Mouse (Mus musculus): ENCODE measurements at regions not wholly inside any gene's neighbourhood (a gene's known extent, or its start where the extent isn't known, plus 50 kb on each side); places are given as distances from the start of the nearest gene placed in this dataset.

DNA sequence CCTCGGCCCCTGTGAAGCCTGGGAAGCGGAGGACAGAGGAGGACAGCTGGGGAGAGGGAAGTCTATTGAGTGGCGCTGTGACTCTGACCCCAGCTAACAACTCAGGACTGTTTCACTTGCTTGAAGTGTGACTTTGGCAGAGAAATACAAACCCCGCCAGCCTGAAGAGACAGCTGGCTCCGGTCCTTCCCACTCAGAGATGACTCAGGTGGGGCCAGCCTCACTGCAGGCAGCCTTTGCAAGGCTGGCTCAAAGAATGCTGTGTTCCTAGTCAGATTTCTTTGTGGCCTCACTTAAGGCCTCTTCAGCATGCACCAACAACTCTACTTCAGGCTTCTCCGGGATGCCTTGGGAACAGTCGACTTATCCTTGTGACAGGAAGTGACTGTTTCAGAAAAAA, 307.7 kb downstream of the 3100002H09Rik start:
- Histone ChIP-seq H3K27ac (ENCODE audit: insufficient read depth, low read depth) (no peak overlapping the region), H3K9ac (ENCODE audit: insufficient read depth, low read depth) (no peak overlapping the region), H3K4me1 (ENCODE audit: control insufficient read depth in 1 of 2, insufficient read depth in 2 of 2) (no peaks in the 10 kb centered on the region), H3K4me2 (ENCODE audit: insufficient read depth, low read depth, poor library complexity, severe bottlenecking) (no peak overlapping the region), H3K27me3 (replicated peaks) (peaks cover 88% of the 10 kb centered on the region), H3K36me3 (replicated peaks in 1 of 2; ENCODE audit: control insufficient read depth in 1 of 2, insufficient read depth in 1 of 2, low read length in 1 of 2) (no peaks in the 10 kb centered on the region), H3K4me3 (replicated peaks in 1 of 3; ENCODE audit: low read depth in 2 of 3, low read length in 2 of 3, poor library complexity in 1 of 3) (no peak overlapping the region), H3K79me2 (replicated peaks; ENCODE audit: control insufficient read depth, extremely low read depth, insufficient read depth, poor library complexity, severe bottlenecking) (no peaks in the 10 kb centered on the region), H3K9me3 (replicated peaks; ENCODE audit: low read length) (no peaks in the 10 kb centered on the region)
- TF ChIP-seq RAD21 (IDR thresholded peaks at IDR 0.05; ENCODE audit: low read depth, low read length) (no peak), MAX (IDR thresholded peaks at IDR 0.05; ENCODE audit: low read length) (no peak), ZC3H11A (IDR thresholded peaks at IDR 0.05; ENCODE audit: low read depth, low read length) (no peak), USF1 (IDR thresholded peaks at IDR 0.05; ENCODE audit: low read depth, low read length) (no peak)
- dilution Hi-C loops (cut with MboI; ENCODE audit: extremely low pct_ligation_motif_present, extremely low pct_unique_long_range_greater_than_20kb, low sequenced_read_pairs) = no loop called here
- no peak for DNase-seq (ENCODE audit: extremely low read depth)
- in situ Hi-C loops (cut with MboI; ENCODE audit: low pct_ligation_motif_present, low pct_unique_long_range_greater_than_20kb, low sequenced_read_pairs) = no loop called here

DNA sequence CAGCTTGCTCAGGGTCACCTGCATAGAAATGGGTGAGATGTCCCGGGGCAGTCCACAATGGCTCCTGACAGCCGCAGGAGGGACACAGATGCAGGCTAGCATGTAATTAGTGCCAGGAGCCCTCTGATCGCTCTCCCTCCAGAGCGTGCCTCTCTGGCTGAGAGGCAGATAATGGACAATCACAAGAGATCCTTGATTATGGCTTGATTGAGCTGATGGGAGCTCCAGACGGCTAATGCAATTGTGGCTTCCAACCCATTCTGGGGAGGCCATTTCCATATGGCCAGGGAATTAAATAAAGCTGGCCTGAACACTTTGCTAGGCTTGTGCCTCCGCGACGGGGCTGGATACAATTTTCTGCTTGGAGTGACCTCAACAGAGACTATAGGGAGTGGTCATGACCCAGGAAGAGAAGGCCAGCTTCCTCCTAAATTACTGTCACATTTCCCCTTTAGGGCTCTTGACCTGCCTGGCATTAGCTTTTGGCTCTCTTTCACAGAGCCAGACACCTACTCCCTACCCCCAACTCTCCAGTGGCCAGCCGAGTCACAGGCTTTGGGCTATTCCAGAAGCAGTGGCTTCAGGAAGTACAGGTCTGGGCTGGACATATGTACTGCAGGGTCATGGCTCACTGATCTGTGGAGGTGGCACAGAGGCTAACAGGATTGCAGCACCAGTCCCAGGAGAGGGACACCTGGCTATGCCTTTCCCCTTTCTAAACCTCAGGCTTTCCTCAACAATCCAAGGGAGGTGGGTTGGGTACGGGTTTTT, 311.8 kb downstream of the 3100002H09Rik start:
- H3K36me3 ChIP-seq (replicated peaks in 1 of 2; ENCODE audit: control insufficient read depth in 1 of 2, insufficient read depth in 1 of 2, low read length in 1 of 2) = no peaks in the 10 kb centered on the region
- in situ Hi-C loops (cut with MboI; ENCODE audit: low pct_ligation_motif_present, low pct_unique_long_range_greater_than_20kb, low sequenced_read_pairs) = no loop called here
- H3K27ac ChIP-seq (ENCODE audit: insufficient read depth, low read depth) = no peak overlapping the region
- no peak for DNase-seq (ENCODE audit: extremely low read depth)
- no peak overlapping the region for H3K9ac ChIP-seq (ENCODE audit: insufficient read depth, low read depth)
- H3K4me2 ChIP-seq (ENCODE audit: insufficient read depth, low read depth, poor library complexity, severe bottlenecking) = no peak overlapping the region
- no peak overlapping the region for H3K4me3 ChIP-seq (replicated peaks in 1 of 3; ENCODE audit: low read depth in 2 of 3, low read length in 2 of 3, poor library complexity in 1 of 3)
- dilution Hi-C loops (cut with MboI; ENCODE audit: extremely low pct_ligation_motif_present, extremely low pct_unique_long_range_greater_than_20kb, low sequenced_read_pairs) = no loop called here
- no peaks in the 10 kb centered on the region for H3K4me1 ChIP-seq (ENCODE audit: control insufficient read depth in 1 of 2, insufficient read depth in 2 of 2)
- H3K79me2 ChIP-seq (replicated peaks; ENCODE audit: control insufficient read depth, extremely low read depth, insufficient read depth, poor library complexity, severe bottlenecking) = no peaks in the 10 kb centered on the region
- TF ChIP-seq TBP (conservative IDR thresholded peaks at IDR 0.05; ENCODE audit: low read depth, low read length) = no peak
- no peak for TF ChIP-seq KAT2A (IDR thresholded peaks at IDR 0.05; ENCODE audit: insufficient replicate concordance, low read length)
- no peak for TF ChIP-seq IRF4 (IDR thresholded peaks at IDR 0.05; ENCODE audit: low read depth, low read length)
- no peak for TF ChIP-seq MXI1 (IDR thresholded peaks at IDR 0.05; ENCODE audit: low read depth, low read length)
- TF ChIP-seq SMC3 (IDR thresholded peaks at IDR 0.05; ENCODE audit: low read depth, low read length) = no peak
- no peak for TF ChIP-seq MAX (IDR thresholded peaks at IDR 0.05; ENCODE audit: low read length)
- no peak for TF ChIP-seq ETS1 (conservative IDR thresholded peaks at IDR 0.05; ENCODE audit: low read depth, low read length)
- no peak for TF ChIP-seq JUND (conservative IDR thresholded peaks at IDR 0.05; ENCODE audit: low read depth, low read length)
- no peak for TF ChIP-seq POLR2AphosphoS2 (IDR thresholded peaks at IDR 0.05; ENCODE audit: low read depth, low read length)
- TF ChIP-seq BHLHE40 (IDR thresholded peaks at IDR 0.05; ENCODE audit: low read depth, low read length) = no peak
- no peak for TF ChIP-seq JUN (IDR thresholded peaks at IDR 0.05; ENCODE audit: insufficient read depth, low read depth, low read length)
- TF ChIP-seq CTCF (conservative IDR thresholded peaks at IDR 0.05 in 1 of 2, IDR thresholded peaks at IDR 0.05 in 1 of 2; ENCODE audit: low read depth in 2 of 2, low read length in 2 of 2) = no peak
- no peak for TF ChIP-seq EP300 (IDR thresholded peaks at IDR 0.05; ENCODE audit: low read length)
- TF ChIP-seq HCFC1 (IDR thresholded peaks at IDR 0.05; ENCODE audit: low read depth, low read length) = no peak
- no peak for TF ChIP-seq USF2 (conservative IDR thresholded peaks at IDR 0.05; ENCODE audit: low read depth, low read length)
- TF ChIP-seq ELF1 (IDR thresholded peaks at IDR 0.05; ENCODE audit: low read depth, low read length) = no peak
- no peak for TF ChIP-seq NRF1 (IDR thresholded peaks at IDR 0.05; ENCODE audit: low read depth, low read length)
- TF ChIP-seq POLR2A (IDR thresholded peaks at IDR 0.05; ENCODE audit: low read depth, low read length) = no peak
- no peak for TF ChIP-seq ZMIZ1 (IDR thresholded peaks at IDR 0.05; ENCODE audit: low read depth, low read length)
- H3K9me3 ChIP-seq (replicated peaks; ENCODE audit: low read length) = no peaks in the 10 kb centered on the region
- peaks cover 83% of the 10 kb centered on the region for H3K27me3 ChIP-seq (replicated peaks)

Measured in CH12.LX (cell line).